Mouse (Mus musculus) B cell, adult 2 months (primary cell): ENCODE results near the gene Lefty2.

Source experiments
- DNase-seq, 2 experiments: peaks; one replicate each; pipeline ENCODE4 v3.0.0; 2022

Lefty2 gene

DNA sequence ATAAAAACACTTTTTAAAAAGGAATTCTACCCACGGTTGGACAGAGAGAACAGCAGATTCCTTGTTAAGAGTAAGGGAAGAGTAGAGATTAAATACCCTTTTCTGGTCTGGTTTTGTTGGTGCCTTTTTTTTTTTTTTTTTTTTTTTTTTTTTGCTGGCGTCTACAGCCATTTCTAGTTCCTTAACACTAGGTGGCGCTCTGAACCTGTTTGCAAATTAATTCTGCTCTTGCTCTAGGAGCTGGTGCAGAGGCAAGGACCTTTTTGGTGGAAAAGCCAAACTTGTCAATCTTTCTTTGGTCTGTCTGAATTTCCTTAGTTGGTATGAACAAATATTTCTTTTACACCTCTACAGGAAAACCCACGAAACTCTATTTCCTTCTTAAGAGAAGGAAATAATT, 8.2 kb downstream of the Lefty2 start:
- peak; percentile 49 to 50 for DNase-seq

DNA sequence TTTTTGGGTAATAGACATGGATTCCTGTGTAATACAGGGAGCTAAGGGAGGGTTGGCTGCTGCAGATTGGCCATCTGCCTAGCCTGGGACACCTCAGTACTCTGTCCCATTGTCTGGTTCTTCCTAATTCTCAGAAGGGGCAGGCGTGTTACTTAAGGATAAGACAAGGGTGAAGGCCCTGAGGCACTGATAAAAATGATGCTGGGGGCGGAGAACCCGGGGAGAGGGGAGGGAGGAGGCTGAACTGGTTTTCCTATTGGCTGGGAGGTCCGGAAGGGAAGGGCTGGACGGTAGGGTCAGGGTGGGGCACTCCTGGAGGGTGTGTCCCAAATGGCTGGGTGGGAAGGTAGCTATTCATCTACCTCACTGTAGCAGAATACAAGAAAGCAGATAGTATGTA, 10.0 kb downstream of the Lefty2 start:
- no peak for DNase-seq

DNA sequence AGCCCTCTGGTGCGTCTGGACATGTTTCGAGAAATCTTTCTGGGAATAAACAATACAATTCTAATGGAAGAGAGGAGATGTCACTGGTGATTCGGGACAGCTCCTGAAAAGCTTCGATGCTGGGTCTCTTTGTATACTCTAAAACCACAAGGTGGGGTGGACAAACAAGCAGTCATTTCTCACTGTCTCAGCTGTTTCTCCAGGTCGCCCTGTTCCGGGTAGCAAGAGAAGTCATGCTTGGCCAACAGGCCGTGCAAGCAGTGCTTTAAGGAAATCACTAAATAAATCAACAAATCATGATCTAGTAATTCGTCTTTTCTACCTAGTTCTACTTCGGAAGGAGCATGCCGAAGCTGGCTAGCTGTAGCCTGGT, 10.7 kb downstream of the Lefty2 start:
- no peak for DNase-seq

DNA sequence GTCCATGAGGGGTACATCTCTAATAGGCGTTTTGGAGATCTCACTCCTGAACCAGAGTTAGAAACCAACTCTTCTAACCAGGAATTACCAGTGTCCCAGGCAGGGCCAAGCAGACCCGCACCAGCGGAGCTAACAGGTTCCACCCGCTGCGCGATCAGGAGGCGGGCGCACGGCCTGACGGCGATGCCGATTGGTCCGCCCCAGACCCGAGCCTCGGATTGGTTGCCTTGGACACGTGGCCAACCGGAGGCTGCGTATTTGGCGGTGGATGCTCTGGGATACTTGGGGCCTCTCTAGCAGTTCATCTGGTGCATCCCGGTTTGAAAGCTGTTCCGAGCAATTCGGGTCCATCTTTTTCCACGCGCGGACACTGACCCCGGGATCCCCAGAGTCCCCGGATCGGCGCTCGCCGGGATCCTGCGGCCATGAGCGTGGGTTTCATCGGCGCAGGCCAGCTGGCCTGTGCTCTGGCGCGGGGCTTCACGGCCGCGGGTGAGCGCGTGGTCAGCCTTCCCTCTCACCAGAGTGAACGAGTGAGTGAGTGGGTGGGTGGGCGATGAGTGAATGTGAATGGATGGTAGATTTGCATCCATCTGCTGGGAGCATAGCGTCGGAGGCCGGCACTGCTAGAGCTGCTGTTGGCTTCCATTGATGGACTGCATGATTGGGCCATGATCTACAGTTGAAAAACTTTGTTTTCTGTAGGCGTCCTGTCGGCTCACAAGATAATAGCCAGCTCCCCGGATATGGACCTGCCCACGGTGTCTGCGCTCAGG, 11.3 kb downstream of the Lefty2 start, which contains the start of gene Pycr2:
Gene Pycr2, plus strand, starts transcription at position 255 of the 776 bp plus-strand sequence.
- peak; percentile 89 to 90 for DNase-seq

DNA sequence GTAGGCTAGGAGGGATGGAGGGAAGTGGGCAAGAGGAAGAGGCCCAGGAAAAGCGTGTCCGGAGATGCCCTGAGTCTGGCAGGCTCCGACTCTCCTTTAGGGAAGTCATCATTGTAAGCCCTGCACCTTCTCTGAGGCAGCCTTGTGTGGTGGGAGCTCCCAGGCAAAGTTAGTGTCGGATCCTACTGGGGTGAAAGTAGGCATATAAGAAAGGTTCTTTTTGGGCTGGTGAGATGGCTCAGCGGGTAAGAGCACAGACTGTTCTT, 11.8 kb downstream of the Lefty2 start:
- no peak for DNase-seq

DNA sequence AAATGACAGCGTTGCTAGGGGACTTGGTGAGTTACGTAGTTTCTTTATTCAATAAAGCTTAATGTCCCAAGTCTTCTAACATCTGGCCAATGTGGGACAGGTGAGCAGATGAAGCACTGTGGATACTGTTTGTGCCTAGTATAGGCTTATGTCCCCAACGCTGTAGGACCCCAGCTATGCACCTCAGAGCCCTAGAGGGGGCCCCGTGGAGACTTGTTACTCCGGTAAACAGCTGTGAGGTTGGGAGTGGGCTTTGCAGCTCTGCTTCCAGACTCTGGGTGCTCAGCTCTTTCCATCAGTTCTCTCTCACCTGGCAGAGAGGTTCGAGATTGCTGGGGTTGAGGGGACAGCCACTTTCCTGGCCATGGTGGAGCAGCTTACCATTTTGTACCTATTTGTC, 12.4 kb downstream of the Lefty2 start:
- DNase-seq, result no peak

DNA sequence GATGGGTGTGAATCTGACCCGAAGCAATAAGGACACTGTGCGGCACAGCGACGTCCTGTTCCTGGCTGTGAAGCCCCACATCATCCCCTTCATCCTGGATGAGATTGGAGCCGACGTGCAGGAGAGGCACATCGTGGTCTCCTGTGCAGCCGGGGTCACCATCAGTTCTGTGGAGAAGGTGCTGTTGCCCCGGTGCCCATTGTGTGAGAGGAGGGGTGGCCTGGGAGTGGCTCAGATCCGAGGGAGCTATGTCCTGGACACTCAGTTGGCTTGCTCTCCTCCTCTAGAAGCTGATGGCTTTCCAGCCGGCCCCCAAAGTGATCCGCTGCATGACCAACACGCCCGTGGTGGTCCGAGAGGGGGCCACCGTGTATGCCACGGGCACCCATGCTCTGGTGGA, 13.0 kb downstream of the Lefty2 start:
- no peak for DNase-seq

DNA sequence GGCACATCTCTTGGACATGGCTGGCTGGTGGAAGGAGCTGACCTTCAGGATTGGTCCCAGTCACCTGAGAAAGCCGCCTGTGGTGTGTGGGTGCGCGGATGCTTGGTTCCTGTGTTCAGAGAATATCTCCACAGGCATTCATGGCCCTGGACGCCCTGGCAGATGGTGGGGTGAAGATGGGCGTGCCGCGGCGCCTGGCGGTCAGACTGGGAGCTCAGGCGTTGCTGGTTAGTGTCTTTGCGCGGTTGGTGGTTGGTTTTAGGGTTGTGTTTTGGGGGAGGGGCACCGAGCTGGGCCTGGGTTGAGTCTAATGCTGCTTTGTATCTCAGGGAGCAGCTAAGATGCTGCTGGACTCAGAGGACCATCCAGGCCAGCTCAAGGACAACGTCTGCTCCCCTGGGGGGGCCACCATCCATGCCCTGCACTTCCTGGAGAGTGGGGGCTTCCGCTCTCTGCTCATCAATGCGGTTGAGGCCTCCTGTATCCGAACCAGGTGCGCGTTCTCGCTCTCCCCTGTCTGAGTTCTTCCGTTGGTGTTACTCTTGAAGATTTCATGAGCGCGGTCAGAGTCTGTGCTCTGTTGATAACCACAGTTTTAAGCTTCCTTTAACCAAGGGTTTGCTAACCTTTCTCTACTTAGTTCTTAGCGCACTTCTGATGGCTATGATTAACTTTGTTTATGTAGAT, 13.7 kb downstream of the Lefty2 start:
- DNase-seq, result no peak

DNA sequence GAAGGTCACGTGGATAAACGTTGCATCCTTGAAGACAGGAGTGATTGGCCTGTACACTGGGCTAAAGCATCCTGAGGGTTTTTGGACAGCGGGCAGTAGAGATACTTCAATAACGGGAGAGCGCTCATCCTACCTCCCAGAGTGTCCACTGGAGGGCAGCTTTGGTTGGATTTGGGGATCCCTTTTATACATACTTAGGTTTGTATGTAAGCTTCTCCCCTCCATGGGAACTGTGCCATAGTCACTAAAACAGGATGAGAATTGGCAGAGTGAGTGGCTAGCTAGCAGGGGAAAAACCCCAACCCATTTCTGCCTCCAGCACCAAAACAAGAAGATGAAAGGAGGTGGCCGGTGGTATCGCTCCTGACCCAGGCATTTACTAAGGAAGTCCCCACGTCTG, 18.2 kb downstream of the Lefty2 start:
- DNase-seq, result no peak

DNA sequence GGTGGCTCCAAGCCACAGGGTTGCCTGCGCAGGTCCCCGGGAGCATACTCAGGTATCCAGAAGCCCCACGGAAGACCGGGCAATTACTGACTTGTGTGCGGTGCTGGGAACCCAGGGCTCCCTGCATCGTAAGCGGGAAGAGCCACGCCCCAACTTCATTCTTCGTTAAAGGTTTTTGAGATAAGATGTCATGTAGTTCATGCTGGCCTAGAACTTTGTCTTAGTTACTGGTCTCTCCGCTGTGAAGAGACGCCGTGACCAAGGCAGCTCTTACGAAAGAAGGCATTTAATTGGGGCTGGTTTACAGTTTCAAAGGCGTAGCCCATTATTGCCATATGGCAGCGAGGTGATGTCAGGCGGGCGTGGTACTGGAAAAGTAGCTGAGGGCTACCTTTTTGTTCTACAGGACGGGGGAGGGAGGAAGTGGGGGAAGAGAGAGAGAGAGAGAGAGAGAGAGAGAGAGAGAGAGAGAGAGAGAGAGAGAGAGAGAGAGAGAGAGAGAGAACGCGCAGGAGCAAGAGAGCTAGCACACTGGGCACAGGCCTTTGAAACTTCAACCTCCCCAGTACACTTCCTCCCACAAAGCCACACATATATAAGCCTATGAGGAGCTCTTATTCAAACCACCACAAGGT, 18.9 kb downstream of the Lefty2 start:
- DNase-seq, result no peak

DNA sequence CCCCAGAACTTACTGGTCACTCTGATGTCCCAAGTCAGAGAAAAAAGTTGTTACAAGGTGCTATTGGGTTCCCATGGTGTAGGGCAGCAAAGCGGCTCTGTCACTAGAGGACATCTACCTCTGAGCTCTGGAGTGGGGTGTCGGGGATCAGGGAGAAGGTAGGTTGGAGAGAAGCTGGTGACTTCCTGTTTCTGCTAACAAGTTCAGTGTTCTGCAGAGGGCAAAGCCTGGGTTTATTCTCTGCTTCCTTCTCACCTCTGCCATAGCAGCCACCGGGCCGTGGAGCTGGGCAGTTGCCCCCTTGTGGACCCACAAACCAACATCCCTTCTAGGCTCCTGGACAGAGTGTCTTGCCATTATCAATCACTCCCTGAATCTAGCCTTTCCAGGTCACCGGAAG, 19.9 kb downstream of the Lefty2 start:
- no peak for DNase-seq

DNA sequence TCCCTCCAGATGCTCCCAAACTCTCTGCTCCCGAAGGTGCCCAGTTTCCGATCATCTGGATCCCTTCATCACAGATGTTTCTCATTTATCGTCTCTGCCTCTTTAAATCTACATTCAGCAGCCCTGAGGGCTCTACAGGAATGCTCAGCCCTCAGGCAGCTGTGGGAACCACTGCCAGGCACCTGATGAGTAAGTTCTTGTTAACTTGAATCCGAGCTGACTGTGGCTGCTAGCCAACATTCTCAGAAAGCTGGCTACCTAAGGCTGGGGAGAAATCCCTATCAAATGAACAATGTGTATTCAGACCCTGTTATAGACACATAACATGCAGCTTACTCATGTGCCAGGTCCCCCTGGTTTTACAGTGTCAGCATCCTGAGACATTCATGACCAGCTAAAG, 20.9 kb downstream of the Lefty2 start:
- no peak for DNase-seq

DNA sequence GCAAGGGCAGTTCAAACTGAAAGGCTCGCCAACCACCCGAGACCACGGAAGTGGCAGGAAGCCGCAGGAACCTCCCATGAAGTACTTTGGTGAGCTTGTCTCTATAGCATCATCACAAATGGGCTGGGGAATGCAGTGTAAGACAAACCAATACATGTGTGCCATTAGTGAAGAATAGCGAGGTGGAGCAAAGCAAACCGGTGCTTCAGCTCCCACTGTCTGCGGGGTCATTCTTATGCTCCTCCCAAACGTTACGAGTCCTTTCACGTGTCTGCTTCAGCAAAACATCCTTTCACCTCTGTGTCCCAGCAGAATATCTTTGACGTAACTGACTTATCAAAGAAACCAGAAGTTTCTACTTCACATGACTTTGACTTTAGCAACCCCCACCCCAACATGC, 23.5 kb downstream of the Lefty2 start:
- no peak for DNase-seq

DNA sequence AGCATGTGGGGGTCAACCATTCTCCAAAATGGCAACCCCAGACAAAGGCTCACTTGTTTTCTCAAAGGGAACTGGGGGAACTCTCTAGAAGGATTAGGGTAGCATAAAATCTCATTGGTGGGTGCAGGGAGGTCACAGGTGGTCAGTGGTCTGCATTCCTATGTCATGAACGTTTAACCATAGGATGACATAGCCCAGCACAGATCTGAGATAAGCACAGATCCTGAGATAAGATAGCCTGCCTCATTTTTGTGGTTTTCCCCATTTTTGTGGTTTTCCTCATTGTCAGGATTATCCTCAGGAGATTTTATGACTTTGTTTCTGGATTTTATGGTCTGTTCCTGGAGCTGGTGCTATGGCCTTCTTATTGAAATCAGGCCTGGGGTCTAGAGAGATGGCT, 24.1 kb downstream of the Lefty2 start:
- DNase-seq, result no peak

DNA sequence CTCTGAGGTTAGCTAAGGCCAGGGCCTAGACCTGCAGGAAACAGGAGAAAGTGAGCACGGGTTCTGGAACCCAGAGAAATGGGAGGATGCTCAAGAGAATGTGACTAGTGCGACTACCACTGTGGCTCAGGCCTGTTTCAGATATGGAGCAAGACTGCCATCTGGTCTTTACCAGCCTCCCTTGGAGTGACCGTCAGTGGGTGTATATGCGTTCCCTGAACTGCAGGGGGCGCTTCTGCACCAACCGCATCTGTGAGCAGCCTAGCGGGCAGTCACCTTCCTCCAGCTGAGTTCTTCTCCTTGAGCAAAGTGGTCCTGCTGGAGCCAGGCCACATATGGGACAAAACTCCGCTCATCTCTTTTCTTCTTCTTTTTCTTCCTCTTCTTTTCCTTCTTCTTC, 26.8 kb downstream of the Lefty2 start:
- DNase-seq, result peak; percentile 50 to 54

DNA sequence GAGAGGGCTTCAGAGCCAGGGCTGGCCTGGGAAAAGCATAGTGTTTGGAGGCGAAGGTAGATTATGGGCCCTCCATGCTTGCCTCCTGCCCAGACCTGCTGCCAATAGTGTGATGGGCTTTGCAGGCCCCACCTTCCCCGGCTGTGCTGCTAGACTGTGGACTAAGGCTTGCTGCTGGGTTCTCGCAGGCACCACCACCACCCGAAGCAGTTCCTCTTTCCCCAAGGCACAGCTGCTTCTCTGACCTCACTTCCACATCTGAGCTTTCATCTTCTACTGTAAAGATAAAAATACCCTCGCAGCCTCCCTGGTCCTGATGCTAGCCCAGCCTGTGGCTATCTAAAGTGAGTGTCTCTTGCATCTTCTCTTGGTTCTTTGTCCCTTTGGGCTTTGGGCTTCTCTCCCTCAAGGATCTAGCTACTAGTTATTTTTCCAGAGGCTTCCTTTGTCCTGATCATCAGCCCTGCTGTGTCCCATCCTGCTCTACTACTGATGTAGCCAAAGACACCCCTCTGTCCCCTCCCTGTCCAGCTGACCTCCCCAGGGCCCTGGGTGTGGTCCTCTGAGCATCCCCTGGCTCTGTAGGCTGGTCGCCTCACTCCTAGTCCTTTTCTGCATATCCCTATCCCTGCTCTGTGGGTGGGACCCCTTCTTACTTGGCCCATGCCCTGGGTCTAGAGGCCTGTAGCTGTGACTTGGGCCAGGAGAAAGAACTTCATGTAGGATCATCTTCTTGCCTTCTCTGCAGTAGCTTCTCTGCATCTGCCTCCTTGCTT, 29.6 kb downstream of the Lefty2 start:
- DNase-seq, result peak; percentile 76 to 80

DNA sequence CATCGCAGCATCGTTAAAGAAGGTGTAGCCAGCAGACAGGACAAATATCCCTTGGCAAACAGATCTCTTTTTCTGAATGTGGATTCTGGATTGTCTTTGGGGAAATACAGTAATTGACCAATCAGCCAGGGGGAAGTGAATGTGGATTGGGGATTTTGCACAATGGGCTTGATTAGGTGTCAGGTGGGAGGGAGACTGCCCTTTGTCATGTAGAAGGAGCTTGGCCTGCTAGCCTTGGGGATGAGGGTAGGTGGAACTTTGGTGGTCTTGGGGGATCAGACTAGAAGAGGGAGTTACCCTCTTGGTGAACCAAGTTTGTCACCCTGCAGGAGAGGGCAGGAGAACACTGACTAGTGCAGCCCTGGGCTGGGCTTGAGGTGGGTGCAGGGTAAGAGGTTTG, 31.8 kb downstream of the Lefty2 start:
- no peak for DNase-seq

DNA sequence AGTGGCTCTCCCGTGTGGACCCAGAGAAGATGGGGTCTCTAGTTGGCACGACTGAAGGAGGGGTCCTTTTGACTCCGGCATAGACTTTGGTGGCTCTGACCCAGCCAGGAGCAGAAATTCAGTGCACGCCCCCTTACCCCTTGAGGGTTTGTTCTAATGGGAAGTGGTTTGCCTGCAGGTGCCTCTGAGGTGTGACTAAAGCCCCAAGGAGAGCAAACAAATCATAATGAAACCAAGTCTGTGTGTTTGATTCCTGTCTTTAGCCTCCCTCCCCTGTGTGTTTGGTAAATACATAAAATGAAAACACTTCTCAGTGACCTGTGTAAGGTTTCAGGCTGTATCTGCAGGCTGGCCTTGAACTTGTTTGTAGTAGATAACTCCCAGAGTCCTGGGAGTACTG, 33.4 kb downstream of the Lefty2 start:
- peak; percentile 34 to 37 for DNase-seq

DNA sequence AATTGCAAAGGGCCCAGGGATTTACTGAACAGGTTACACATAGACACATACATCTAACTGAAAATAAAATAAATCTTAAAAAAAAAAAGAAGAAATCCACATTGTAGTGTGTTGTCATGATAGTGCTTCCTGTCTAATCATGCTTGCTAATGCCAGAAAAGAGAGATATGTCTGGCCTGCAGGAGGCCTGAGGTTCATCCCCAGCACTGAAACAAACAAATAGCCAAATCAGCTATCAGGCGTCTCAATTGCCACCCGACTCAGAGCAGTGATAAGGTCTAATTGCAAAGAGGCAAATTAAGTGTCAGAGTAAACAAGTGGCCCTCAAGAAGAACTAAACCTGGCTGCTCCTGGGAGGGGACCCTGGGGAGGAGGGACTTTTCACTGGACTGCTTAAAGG, 36.7 kb downstream of the Lefty2 start:
- DNase-seq, result no peak

DNA sequence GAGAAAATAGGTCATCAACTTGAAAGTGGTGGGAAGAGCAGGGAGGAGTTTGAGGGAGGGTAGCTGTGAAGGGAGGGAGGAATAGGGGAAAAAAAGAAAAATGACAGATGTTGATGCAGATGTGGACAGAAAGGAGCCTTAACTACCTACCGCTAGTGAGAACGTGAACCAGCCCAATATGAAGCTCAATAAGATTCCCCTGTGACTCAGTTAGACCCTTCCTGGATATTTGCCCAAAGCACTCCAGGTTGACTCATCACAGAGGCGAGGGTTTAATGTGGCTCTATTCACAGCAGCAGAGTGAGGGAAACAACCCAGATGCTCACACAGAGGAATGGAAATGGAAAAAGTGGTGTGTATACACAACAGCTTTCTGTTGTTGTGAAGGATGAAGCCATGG, 38.2 kb downstream of the Lefty2 start:
- DNase-seq, result no peak

DNA sequence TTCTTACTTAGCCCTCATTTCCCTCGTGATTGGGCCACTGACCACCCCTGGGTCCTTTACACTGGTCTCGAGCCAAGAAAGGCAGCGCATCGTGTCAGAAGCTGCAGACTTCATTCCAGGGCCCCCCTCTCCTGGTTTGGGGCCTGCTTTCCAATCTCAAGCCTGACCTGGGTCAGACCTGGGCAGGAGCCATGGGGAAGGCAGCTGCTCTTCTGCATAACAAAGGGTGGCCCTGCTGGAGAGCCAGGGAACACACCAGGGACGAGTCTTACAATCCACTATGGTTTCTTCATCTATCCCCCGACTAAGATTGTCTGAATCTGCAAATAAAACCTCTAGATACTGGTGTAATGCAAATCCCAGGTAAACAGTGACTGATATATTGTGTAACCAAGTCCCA, 40.8 kb downstream of the Lefty2 start:
- no peak for DNase-seq

DNA sequence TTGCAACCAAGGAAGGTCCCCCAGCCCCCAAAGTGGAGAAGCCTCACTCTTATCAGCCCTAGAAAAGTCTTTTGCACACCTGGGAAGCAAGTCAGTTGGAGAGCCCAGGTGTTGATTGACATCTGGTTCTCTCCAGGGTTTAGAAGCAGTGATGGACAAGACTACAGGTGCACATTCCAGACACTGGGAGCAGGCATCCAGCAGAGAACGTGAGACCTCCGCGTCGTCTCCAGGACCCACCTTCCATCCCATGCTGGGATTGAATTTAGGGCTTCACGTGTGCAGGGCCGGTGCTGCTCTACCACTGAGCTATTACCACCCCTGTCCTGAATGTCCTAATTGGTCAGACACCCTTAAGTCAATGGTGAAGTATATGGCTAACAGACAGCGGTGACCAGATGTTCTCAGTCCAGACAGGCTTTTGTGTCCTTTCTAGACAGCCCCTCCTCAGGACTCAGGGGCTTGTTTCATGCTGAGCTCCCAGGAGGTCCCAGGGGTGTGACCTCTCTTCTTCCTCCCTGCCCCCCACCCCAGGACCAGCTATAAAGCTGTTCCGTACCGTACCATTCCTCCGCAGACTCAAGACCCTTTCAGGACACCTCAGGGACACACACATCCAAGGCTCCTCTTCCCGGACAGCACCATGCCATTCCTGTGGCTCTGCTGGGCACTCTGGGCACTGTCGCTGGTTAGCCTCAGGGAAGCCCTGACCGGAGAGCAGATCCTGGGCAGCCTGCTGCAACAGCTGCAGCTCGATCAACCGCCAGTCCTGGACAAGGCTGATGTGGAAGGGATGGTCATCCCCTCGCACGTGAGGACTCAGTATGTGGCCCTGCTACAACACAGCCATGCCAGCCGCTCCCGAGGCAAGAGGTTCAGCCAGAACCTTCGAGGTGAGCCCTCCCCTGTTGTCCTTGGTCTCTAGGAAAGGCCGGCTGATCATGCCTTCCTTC, 41.8 kb downstream of the Lefty2 start, which contains the start of gene Lefty1:
Gene Lefty1, plus strand, starts transcription at position 556 of the 953 bp plus-strand sequence.
- no peak for DNase-seq
